Mouse (Mus musculus): ENCODE data around the gene Csrnp1.
"Not testable (repeated sequence)": the region's sequence is repeated elsewhere in the genome, so short reads cannot be mapped to it uniquely, and the experiment has no call there.

The Csrnp1 gene

GRCm38 (mm10) chr9:119984536-119985011 lies at the start of gene Csrnp1:
Gene Csrnp1 (minus strand): TSS chr9:119984658.
- DNase-seq (ENCODE audit: low read depth, low spot score) = no peak

GRCm38 (mm10) chr9:120032710-120033109 lies 48.3 kb upstream of the Csrnp1 start:
- no peak for DNase-seq (ENCODE audit: low read depth, low spot score)

- DNase-seq (ENCODE audit: low read depth, low spot score) = no peak
Measured at GRCm38 (mm10) chr9:120030421-120030820, 46.0 kb upstream of the Csrnp1 start.

- no peak for DNase-seq (ENCODE audit: low read depth, low spot score)
Measured at GRCm38 (mm10) chr9:120029880-120030279, 45.4 kb upstream of the Csrnp1 start.

- DNase-seq (ENCODE audit: low read depth, low spot score) = peak; percentile 22
Measured at GRCm38 (mm10) chr9:120027401-120028151, 43.1 kb upstream of the Csrnp1 start.

- DNase-seq (ENCODE audit: low read depth, low spot score) = no peak
Measured at GRCm38 (mm10) chr9:120024625-120025024, 40.2 kb upstream of the Csrnp1 start.

- no peak for DNase-seq (ENCODE audit: low read depth, low spot score)
Measured at GRCm38 (mm10) chr9:120024171-120024570, 39.7 kb upstream of the Csrnp1 start.

- DNase-seq (ENCODE audit: low read depth, low spot score) = no peak
Measured at GRCm38 (mm10) chr9:120023086-120023811, 38.8 kb upstream of the Csrnp1 start, which contains the start of gene Xirp1. Gene Xirp1 (minus strand): TSS chr9:120023598.

- no peak for DNase-seq (ENCODE audit: low read depth, low spot score)
Measured at GRCm38 (mm10) chr9:120021164-120021563, 36.7 kb upstream of the Csrnp1 start.

- peak; percentile 42 for DNase-seq (ENCODE audit: low read depth, low spot score)
Measured at GRCm38 (mm10) chr9:120020285-120020890, 35.9 kb upstream of the Csrnp1 start.

GRCm38 (mm10) chr9:120016956-120017355 lies 32.5 kb upstream of the Csrnp1 start:
- no peak for DNase-seq (ENCODE audit: low read depth, low spot score)

- DNase-seq (ENCODE audit: low read depth, low spot score) = no peak
Measured at GRCm38 (mm10) chr9:120014828-120015227, 30.4 kb upstream of the Csrnp1 start.

GRCm38 (mm10) chr9:120013251-120013820 lies 28.9 kb upstream of the Csrnp1 start:
- DNase-seq (ENCODE audit: low read depth, low spot score) = no peak

GRCm38 (mm10) chr9:120012781-120013180 lies 28.3 kb upstream of the Csrnp1 start:
- no peak for DNase-seq (ENCODE audit: low read depth, low spot score)

GRCm38 (mm10) chr9:120012161-120012560 lies 27.7 kb upstream of the Csrnp1 start:
- DNase-seq (ENCODE audit: low read depth, low spot score) = not testable (repeated sequence)

GRCm38 (mm10) chr9:120011533-120011932 lies 27.1 kb upstream of the Csrnp1 start:
- no peak for DNase-seq (ENCODE audit: low read depth, low spot score)

GRCm38 (mm10) chr9:120010781-120011511 lies 26.5 kb upstream of the Csrnp1 start:
- DNase-seq (ENCODE audit: low read depth, low spot score) = peak; percentile 59

- no peak for DNase-seq (ENCODE audit: low read depth, low spot score)
Measured at GRCm38 (mm10) chr9:120009871-120010270, 25.4 kb upstream of the Csrnp1 start.

GRCm38 (mm10) chr9:120009226-120009841 lies 24.9 kb upstream of the Csrnp1 start:
- DNase-seq (ENCODE audit: low read depth, low spot score) = no peak

GRCm38 (mm10) chr9:120007833-120008232 lies 23.4 kb upstream of the Csrnp1 start:
- no peak for DNase-seq (ENCODE audit: low read depth, low spot score)

- DNase-seq (ENCODE audit: low read depth, low spot score) = no peak
Measured at GRCm38 (mm10) chr9:120005936-120006335, 21.5 kb upstream of the Csrnp1 start.

All from c-Kit-negative CD71-positive TER-119-positive erythroid progenitor cells, embryonic 14.5 days (primary cell).